Mouse (Mus musculus) intestine, postnatal 0 days (tissue): ENCODE results near the gene Nhlrc4. TPM values are rescaled to one million over a fixed set of nuclear protein-coding genes. Genes with fewer than 3 reads are reported as not detected.

Experiments used
- ATAC-seq: fragments of 200-750 bp; cut with Nextera tagmentation; 2 replicates; pipeline ENCODE4 v1.8.0; 2017; ENCODE audit warnings: mild to moderate bottlenecking, moderate TSS enrichment, moderate library complexity
- H3K27ac ChIP-seq: fragments of 300-500 bp; sonication (generic); 2 replicates; pipeline ENCODE4 v1.5.1; 2014; ENCODE audit warnings: mild to moderate bottlenecking, low read depth, low read length, moderate library complexity
- H3K27me3 ChIP-seq: fragments of 300-500 bp; sonication (generic); replicated peaks from 2 replicates; pipeline ENCODE4 v1.6.1; 2014; ENCODE audit warnings: low read length, mixed read lengths; ENCODE audit not compliant: control insufficient read depth, insufficient read depth
- H3K36me3 ChIP-seq: fragments of 300-500 bp; sonication (generic); 2 replicates; pipeline ENCODE4 v1.6.1; 2014; ENCODE audit warnings: mild to moderate bottlenecking, moderate library complexity; ENCODE audit not compliant: control insufficient read depth, insufficient read depth
- H3K4me1 ChIP-seq: fragments of 300-500 bp; sonication (generic); replicated peaks from 2 replicates; pipeline ENCODE4 v1.6.1; 2014; ENCODE audit warnings: antibody characterized with exemption, low read length, mixed read lengths; ENCODE audit not compliant: control insufficient read depth, insufficient read depth
- H3K4me2 ChIP-seq: fragments of 300-500 bp; sonication (generic); replicated peaks from 2 replicates; pipeline ENCODE4 v1.6.1; 2014; ENCODE audit warnings: low read depth, mild to moderate bottlenecking, moderate library complexity
- H3K4me3 ChIP-seq: fragments of 300-500 bp; sonication (generic); 2 replicates; pipeline ENCODE4 v1.5.1; 2014; ENCODE audit warnings: low read depth, low read length
- H3K9ac ChIP-seq: fragments of 300-500 bp; sonication (generic); 2 replicates; pipeline ENCODE4 v1.6.1; 2014; ENCODE audit warnings: mild to moderate bottlenecking, low read depth, low read length
- H3K9me3 ChIP-seq: fragments of 300-500 bp; sonication (generic); 2 replicates; pipeline ENCODE4 v1.6.1; 2016; ENCODE audit warnings: mixed run types; ENCODE audit not compliant: control insufficient read depth
- CTCF ChIP-seq: sonication (generic); IDR thresholded peaks from 2 replicates; pipeline ENCODE4 v1.5.1; 2016; ENCODE audit warnings: low read depth, mild to moderate bottlenecking, control low read depth, antibody characterized with exemption, moderate library complexity
- WGBS: fragments of 180-500 bp; shearing (Covaris S2); extraction: QIAGEN DNeasy Blood & Tissue Kit; methylation state at CpG from one replicate; pipeline ENCODE4 v1.1.7; 2014; 5-methylcytosine and 5-hydroxymethylcytosine counted together
- polyA plus RNA-seq: library from polyadenylated mRNA; unstranded; fragments of >200 nt; fragmentation: Nextera tagmentation; extraction: Ambion mirVana; gene quantifications from 2 replicates; pipeline ENCODE4 v1.2.1, GENCODE M21; 2015

Nhlrc4 gene
- polyA plus RNA-seq, 1 experiment from 2014 or later = not detected

DNA sequence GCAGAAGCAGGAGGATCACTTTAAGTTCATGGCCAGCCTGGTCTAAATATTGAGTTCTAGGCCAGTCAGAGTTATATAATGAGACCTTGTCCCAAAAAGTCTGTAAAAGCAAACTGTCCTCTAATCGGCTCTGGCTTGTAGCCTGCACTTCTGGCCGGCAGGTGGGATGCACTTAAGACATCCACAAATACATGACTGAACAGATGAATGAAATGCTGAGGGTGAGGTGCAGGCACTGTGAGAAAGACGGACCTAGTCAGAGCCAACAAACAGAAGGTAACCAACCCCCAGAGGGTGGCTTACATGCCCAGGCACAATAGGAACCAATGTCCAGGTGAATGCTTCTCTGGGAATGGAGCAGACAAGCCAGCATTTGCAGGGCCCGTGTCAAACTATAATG lies 30.5 kb downstream of the Nhlrc4 start:
- no peak for ATAC-seq
- no peak overlapping the region for H3K4me2 ChIP-seq
- H3K27ac ChIP-seq = no peak overlapping the region
- H3K9ac ChIP-seq = no peak overlapping the region
- no peaks in the 10 kb centered on the region for H3K27me3 ChIP-seq
- peaks cover 23% of the 10 kb centered on the region for H3K4me1 ChIP-seq
- TF ChIP-seq CTCF = no peak
- 67% methylated on average over 4 of the region's 4 CpGs for WGBS
- H3K4me3 ChIP-seq = no peak overlapping the region
- no peaks in the 10 kb centered on the region for H3K36me3 ChIP-seq
- no peaks in the 10 kb centered on the region for H3K9me3 ChIP-seq

GRCm38 (mm10) chr17:25913877-25914275 lies 30.9 kb downstream of the Nhlrc4 start:
- Histone ChIP-seq H3K27me3 (no peaks in the 10 kb centered on the region), H3K9me3 (no peaks in the 10 kb centered on the region), H3K4me3 (no peak overlapping the region), H3K9ac (no peak overlapping the region), H3K4me2 (peak overlapping the region; percentile 32; the same call in 1 of the 2 replicates), H3K4me1 (peaks cover 23% of the 10 kb centered on the region), H3K36me3 (no peaks in the 10 kb centered on the region), H3K27ac (peak overlapping the region; percentile 50)
- ATAC-seq = no peak
- no peak for TF ChIP-seq CTCF
- WGBS = 56% methylated on average over 1 of the region's 1 CpGs

DNA sequence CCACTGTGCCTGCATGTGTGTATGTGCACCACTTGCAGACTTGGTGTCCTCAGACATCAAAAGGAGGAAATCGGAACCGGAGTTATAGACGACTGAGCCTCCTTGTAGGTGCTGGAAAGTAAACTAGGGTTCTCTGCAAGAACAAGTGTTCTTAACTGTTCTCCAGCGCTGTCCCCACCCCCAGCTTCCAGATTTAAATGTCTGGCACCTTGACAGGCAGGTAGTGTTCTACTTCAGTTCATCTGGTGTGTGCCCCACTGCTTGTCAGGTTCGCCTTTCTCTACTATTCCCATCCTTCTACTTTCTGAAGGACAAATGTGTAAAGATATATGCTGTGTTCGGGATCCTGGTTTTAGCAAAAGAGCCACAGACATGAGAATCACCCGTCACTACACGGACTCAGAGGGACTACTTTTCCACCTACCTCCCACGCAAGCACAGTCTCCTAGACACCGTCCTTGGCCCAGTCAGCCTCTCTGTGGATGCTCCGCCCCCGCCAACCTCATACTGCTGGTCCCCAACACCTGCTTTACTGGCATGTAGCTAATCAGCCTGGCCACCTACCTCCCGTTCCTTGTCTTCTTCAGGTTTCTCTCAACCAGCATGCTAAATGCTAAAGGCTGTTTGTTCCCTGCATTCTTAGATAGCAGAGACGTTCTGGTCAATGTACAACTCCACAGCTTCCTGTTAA lies 31.4 kb downstream of the Nhlrc4 start:
- Histone ChIP-seq H3K27me3 (no peaks in the 10 kb centered on the region), H3K4me1 (peaks cover 19% of the 10 kb centered on the region), H3K9me3 (no peaks in the 10 kb centered on the region), H3K27ac (peak overlapping the region; percentile 50), H3K4me2 (peak overlapping the region; percentile 32), H3K4me3 (no peak overlapping the region), H3K36me3 (no peaks in the 10 kb centered on the region), H3K9ac (no peak overlapping the region)
- TF ChIP-seq CTCF = no peak
- 69% methylated on average over 14 of the region's 14 CpGs for WGBS
- no peak for ATAC-seq

DNA sequence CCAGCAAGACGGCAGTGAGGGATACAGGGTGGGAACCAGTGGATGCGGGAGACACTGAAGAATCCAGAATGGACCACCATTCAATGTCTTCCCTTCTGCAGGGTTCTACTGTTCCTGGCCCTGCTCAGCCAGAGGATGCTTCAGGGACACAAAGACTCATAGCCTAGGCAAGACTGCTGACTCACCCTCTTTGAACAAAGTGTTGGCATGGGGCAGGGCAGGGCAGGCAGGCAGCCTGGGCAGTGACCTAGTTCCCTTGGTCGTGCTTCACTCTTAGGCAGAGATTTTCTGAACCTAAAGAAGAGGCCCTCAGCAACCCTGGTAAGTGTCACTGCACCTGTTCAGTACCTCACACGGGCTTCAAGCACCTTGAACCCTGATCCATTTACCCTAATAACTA lies 32.9 kb downstream of the Nhlrc4 start:
- Histone ChIP-seq H3K4me2 (no peak overlapping the region), H3K4me1 (peaks cover 10% of the 10 kb centered on the region)
- peak; percentile 34 for ATAC-seq

DNA sequence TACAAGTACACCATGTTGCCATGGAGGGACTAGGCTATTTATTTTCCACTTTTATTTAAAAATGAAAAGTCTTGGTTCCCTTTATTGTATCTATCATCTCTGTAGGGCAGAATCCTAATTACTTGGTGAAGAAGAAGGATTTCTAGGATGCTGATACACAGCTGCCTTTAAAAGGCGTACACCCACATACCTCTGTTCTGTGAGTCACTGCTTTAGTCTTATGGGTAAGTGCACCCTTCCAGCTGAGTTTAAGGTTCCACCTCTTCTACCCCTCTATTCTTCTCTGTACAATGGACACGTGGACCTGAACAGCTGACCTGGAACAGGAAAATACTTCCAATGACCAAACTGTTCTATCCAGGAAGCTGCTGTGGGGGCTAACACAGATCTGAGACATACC lies 37.1 kb downstream of the Nhlrc4 start:
- no peak overlapping the region for H3K27ac ChIP-seq
- TF ChIP-seq CTCF = no peak
- H3K4me1 ChIP-seq = peaks cover 6% of the 10 kb centered on the region
- H3K27me3 ChIP-seq = no peaks in the 10 kb centered on the region
- H3K9me3 ChIP-seq = no peaks in the 10 kb centered on the region
- no peak overlapping the region for H3K4me2 ChIP-seq
- ATAC-seq = no peak
- 89% methylated on average over 2 of the region's 2 CpGs for WGBS
- no peaks in the 10 kb centered on the region for H3K36me3 ChIP-seq
- no peak overlapping the region for H3K4me3 ChIP-seq
- H3K9ac ChIP-seq = no peak overlapping the region

More for the DNA sequence above, 32.9 kb downstream of the Nhlrc4 start:
- TF ChIP-seq CTCF = no peak
- WGBS = 64% methylated on average over 4 of the region's 4 CpGs
- Histone ChIP-seq H3K4me3 (no peak overlapping the region), H3K9me3 (no peaks in the 10 kb centered on the region), H3K9ac (no peak overlapping the region), H3K27ac (peak overlapping the region; percentile 62; the same call in 1 of the 2 replicates), H3K27me3 (no peaks in the 10 kb centered on the region), H3K36me3 (no peaks in the 10 kb centered on the region)

DNA sequence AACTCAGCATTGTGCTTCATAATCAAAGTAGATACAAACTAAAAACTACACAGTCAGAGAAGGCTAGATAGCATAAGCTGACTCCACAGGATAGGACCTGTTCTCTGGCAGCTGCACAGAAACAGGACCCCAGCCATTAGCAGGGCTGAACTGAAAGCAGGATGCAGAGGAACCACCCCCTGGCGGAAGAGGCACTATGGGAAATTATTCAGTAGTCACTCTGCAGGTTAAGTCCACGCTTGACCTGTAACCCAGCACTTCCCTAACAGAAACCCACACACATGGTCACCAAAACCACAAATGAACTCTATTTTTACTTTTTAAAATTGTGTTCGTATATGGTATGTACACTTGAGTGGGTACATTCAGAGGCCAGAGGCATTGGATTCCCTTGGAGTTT lies 41.7 kb downstream of the Nhlrc4 start:
- Histone ChIP-seq H3K36me3 (peaks cover 5% of the 10 kb centered on the region; the same call in 1 of the 2 replicates), H3K9ac (no peak overlapping the region), H3K27ac (no peak overlapping the region), H3K4me3 (no peak overlapping the region), H3K4me1 (no peaks in the 10 kb centered on the region), H3K27me3 (no peaks in the 10 kb centered on the region), H3K9me3 (no peaks in the 10 kb centered on the region), H3K4me2 (no peak overlapping the region)
- WGBS = 88% methylated on average over 3 of the region's 3 CpGs
- no peak for TF ChIP-seq CTCF
- ATAC-seq = no peak

DNA sequence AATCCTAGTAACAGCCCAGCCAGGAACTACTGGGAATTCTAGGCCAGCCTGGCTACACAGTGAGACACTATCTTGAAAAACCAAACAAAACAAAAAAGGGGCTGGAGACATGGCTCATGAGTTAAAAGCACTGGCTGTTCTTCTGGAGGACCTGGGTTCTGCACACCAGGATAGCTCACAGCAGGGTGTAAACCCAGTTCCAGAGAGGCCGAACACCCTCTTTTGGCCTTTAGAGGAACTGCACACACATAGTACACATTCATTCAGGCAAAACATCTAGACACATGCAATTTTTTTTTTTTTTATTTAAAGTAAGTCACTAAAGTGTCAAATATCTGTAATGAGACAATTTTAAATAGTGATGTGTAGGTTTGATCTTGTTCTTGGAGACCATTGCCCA lies 44.6 kb downstream of the Nhlrc4 start:
- 97% methylated on average over 1 of the region's 1 CpGs for WGBS
- no peak for ATAC-seq

More for the DNA sequence above, 44.6 kb downstream of the Nhlrc4 start:
- Histone ChIP-seq H3K4me2 (no peak overlapping the region), H3K4me1 (no peaks in the 10 kb centered on the region), H3K9ac (no peak overlapping the region), H3K27me3 (no peaks in the 10 kb centered on the region), H3K9me3 (no peaks in the 10 kb centered on the region), H3K36me3 (peaks cover 5% of the 10 kb centered on the region; the same call in 1 of the 2 replicates), H3K4me3 (no peak overlapping the region), H3K27ac (no peak overlapping the region)
- no peak; the same call in 1 of the 2 replicates for TF ChIP-seq CTCF
